Mouse (Mus musculus) bone marrow macrophage, adult 2 months (primary cell): ENCODE results near the gene Zdhhc20. TPM values are rescaled to one million over a fixed set of nuclear protein-coding genes. Genes with fewer than 3 reads are reported as not detected.

Experiments used
- H3K27ac ChIP-seq: 2 replicates; pipeline ENCODE4 v1.5.1; 2012; ENCODE audit warnings: low read depth, low read length; ENCODE audit not compliant: insufficient read depth
- H3K4me1 ChIP-seq: 2 replicates; pipeline ENCODE4 v1.6.1; 2012; ENCODE audit warnings: low read length; ENCODE audit not compliant: control insufficient read depth, insufficient read depth
- H3K4me3 ChIP-seq: 2 replicates; pipeline ENCODE4 v1.5.1; 2012; ENCODE audit warnings: mild to moderate bottlenecking, low read length, moderate library complexity; ENCODE audit not compliant: insufficient read depth
- CTCF ChIP-seq: IDR thresholded peaks from 2 replicates; pipeline ENCODE4 v1.5.1; 2012; ENCODE audit warnings: low read depth, mild to moderate bottlenecking, low read length, moderate library complexity
- POLR2A ChIP-seq: IDR thresholded peaks from 2 replicates; pipeline ENCODE4 v1.6.1; 2012; ENCODE audit warnings: mild to moderate bottlenecking, low read depth, low read length, borderline replicate concordance
- polyA plus RNA-seq: library from polyadenylated mRNA; stranded (reverse); fragments of >200 nt; gene quantifications from 2 replicates; pipeline ENCODE4 v1.2.4, GENCODE M21; 2012; ENCODE audit not compliant: missing spikeins, insufficient read depth, insufficient read length

Gene Zdhhc20
- polyA plus RNA-seq, 1 experiment: 58.7 TPM

DNA sequence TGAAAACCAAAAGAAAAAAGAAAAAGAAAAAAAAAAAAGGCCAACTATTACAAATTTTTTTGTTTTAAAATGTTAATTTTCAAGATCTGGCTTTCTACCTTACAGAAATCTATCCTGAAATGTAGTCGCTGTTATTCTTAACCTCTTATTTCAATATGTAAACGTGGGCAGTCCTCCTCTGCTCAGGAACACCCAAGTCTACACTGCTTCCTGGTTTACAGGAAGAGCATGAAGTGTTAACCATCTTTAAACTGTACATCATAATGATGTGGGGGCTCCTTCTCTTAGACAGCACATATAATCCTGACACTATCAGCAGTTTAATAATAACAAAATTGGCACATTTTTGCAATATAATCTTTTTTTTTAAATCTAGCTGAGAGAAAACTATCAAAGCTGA lies 4.0 kb downstream of the Zdhhc20 start:
- TF ChIP-seq CTCF: no peak
- no peak for TF ChIP-seq POLR2A
- H3K4me1 ChIP-seq: peaks cover 28% of the 10 kb centered on the region

DNA sequence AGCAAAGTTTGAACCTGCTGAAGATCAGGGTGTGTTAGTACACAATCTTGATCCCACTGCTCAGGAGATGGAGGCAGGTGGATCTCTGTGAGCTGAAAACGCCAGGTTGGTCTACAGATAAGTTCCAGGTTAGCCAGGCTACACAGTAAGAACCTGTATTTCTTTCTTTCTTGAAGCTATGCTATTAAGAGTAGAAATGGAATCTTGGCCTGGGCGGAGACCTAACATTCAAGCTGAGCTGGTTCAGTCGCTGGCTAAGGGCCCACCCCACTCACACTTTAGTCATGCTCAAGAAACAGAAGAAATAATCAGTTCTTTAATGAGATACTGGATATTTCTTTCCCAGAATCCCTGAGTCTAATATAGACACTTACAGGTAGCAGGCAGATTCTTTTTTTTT lies 6.7 kb downstream of the Zdhhc20 start:
- H3K4me1 ChIP-seq: peaks cover 26% of the 10 kb centered on the region
- H3K4me3 ChIP-seq: no peak overlapping the region

More for the DNA sequence above, 4.0 kb downstream of the Zdhhc20 start:
- H3K27ac ChIP-seq: no peak overlapping the region
- no peak overlapping the region for H3K4me3 ChIP-seq

DNA sequence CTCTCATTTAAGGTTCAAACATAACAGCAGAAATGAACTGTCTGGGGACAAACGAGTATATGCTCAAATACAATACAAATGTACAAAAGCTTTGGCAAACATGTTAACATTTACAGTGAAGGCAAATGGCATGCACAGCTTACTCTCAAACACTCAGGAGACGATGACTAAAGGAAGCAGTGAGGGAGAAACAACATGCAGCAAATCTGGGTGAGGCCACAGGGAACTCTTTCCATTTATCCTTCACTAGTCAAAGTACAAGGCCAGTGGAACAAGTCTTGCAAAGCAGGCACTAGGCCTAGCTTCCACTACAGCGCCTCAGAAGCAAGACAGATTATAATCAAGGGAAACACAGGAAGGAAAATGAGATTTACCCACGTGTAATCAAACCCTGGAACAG lies 7.4 kb downstream of the Zdhhc20 start:
- no peak overlapping the region for H3K4me3 ChIP-seq
- peaks cover 21% of the 10 kb centered on the region for H3K4me1 ChIP-seq
- H3K27ac ChIP-seq: no peak overlapping the region
- TF ChIP-seq POLR2A: no peak
- TF ChIP-seq CTCF: no peak

More for the DNA sequence above, 6.7 kb downstream of the Zdhhc20 start:
- no peak for TF ChIP-seq CTCF
- TF ChIP-seq POLR2A: no peak
- H3K27ac ChIP-seq: no peak overlapping the region

DNA sequence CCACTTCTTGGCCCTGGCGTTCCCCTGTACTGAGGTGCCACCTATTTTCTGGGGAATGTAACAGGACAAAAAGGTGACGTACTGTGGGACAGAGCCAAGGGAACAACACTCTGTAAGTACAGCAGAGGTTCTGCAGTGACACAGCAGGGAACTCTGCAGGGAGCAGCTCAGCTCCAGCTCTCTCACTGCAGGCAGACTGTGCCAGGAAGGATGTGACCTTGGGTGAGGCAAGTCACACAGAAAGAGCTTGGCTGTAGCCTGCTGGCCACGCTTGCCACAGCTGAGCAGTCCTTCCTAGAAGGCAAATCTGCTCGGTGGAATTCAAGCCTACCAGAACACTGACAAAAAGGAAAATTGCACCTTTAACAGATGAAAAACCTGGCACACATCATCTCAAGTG lies 8.3 kb downstream of the Zdhhc20 start:
- TF ChIP-seq POLR2A: no peak
- no peak for TF ChIP-seq CTCF
- Histone ChIP-seq H3K27ac (no peak overlapping the region), H3K4me3 (no peak overlapping the region), H3K4me1 (peaks cover 21% of the 10 kb centered on the region)

DNA sequence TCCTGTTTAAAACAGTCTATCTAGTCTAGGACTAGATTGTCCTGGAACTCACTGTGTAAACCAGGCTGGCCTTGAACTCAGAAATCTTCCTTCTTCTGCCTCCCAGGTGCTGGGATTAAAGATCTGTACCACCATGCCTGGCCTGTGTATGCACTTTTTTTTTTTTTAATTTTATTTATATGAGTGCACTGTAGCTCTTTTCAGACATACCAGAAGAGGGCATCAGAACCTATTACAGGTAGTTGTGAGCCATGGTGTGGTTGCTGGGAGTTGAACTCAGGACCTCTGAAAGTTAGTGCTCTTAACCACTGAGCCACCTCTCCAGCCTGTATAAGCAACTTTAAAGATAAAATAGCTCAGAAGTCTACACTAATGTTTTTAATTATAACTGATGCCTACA lies 9.0 kb downstream of the Zdhhc20 start:
- no peak overlapping the region for H3K4me3 ChIP-seq
- no peak for TF ChIP-seq POLR2A
- no peak for TF ChIP-seq CTCF
- H3K27ac ChIP-seq: no peak overlapping the region
- H3K4me1 ChIP-seq: peaks cover 18% of the 10 kb centered on the region

DNA sequence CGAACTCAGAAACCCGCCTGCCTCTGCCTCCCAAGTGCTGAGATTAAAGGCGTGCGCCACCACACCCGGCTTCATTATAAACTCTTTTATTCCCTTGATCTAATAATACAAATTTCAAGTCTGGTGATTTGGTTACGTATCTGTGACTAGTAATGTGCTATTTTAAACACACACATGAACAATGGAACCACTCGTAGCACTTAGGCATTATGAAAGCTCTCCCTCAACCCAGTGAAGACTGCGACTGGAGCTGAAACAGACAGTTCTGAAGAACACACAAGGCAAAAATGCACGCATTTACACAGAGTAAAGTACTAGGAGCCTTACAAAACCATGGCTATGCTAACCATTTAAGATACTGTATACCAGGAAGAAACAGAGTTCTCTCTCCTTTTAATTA lies 12.2 kb downstream of the Zdhhc20 start:
- Histone ChIP-seq H3K4me1 (peaks cover 17% of the 10 kb centered on the region), H3K4me3 (no peak overlapping the region), H3K27ac (no peak overlapping the region)
- TF ChIP-seq POLR2A (no peak), CTCF (no peak)

DNA sequence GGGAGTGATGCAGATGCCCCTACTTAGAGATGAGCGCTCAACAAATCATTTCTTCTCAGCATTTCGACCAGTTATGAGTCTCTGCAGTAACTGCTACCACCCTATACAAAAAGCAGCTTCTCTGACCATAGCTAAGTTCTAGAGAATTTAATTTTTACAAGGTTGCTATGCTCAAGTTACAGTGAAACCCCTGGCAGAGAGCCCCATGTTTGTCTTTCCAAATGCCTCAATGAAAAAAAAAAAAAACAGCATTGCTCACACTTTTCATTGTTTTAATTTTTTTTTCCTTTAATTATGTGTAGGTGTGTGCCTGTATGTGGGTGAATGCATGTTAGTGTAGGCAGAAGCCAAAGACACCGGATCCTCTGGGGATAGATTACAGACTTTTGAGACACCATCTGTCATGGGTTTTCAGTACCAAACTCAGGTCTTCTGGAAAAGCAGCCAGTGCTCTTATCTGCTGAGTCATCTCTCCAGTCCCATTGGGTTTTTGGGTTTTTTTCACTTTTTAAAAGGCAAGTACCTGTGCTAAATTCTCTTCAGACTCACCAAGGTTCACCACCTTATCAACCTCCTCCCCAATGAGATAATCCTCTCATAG lies 23.3 kb downstream of the Zdhhc20 start:
- Histone ChIP-seq H3K4me3 (no peak overlapping the region), H3K4me1 (peaks cover 48% of the 10 kb centered on the region), H3K27ac (no peak overlapping the region)
- no peak for TF ChIP-seq CTCF

DNA sequence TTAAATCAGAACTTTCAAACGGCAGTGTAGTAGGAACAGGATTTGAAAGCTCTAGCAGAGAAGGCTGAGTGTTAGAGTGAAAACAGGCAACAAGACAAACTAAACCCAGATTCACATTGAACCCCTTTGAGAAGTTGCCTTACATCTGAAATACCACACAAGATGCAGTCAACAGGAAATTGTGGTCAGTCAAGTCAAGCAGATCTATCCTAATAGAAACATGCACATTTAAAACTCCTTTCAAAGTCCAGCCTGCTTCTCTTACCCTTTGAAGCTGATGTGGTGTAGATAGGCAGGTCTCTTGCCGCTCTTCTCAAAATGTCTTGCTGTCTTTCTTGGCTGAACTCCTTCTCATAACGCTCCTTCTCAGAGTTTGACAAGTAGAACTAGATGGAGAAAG lies 24.8 kb downstream of the Zdhhc20 start:
- TF ChIP-seq POLR2A: no peak
- no peak for TF ChIP-seq CTCF
- peaks cover 51% of the 10 kb centered on the region for H3K4me1 ChIP-seq

DNA sequence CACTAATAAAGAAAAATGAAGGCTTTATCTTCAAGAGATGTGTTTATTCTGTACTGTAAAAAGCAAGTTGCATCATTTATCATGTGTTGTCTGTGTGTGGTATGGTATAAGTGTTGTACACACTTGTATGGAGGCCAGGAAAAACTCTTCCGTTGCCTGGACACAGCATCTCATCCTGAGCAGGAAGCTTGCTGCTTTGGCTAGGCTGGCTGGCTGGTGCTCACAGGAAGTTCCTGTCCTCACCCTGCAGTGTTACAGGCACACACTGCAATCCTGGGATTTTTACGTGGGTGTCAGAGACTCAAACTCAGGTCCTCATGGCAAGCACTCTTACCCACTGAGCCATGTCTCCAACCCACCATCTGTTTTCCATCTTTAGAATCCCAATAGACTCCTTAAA lies 26.9 kb downstream of the Zdhhc20 start:
- no peak overlapping the region for H3K4me3 ChIP-seq
- H3K4me1 ChIP-seq: peaks cover 52% of the 10 kb centered on the region
- no peak for TF ChIP-seq POLR2A
- no peak for TF ChIP-seq CTCF
- no peak overlapping the region for H3K27ac ChIP-seq

More for the DNA sequence above, 24.8 kb downstream of the Zdhhc20 start:
- no peak overlapping the region for H3K27ac ChIP-seq
- no peak overlapping the region for H3K4me3 ChIP-seq

DNA sequence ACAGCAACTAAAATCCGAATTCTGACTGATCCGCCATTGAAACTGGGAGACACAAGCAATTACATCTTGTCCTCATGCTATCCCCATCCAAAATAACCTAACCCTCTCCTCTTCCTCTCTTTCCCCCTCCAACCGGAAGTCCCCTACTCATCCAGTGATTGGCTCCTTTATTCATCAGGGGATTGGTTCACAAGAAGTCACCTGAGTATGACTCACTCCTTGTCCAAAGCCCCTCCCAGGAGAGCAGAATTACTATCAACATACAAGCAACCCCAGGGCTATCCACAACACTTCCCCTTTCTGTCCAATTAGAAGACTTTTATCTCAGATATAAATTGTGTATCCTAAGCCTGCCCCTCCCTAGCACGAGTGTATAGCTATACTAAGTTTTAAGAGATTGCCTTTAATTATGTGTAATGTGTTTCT lies 28.1 kb downstream of the Zdhhc20 start:
- TF ChIP-seq CTCF (no peak), POLR2A (no peak)
- Histone ChIP-seq H3K4me1 (peaks cover 48% of the 10 kb centered on the region), H3K27ac (peak overlapping the region; percentile 42), H3K4me3 (no peak overlapping the region)

DNA sequence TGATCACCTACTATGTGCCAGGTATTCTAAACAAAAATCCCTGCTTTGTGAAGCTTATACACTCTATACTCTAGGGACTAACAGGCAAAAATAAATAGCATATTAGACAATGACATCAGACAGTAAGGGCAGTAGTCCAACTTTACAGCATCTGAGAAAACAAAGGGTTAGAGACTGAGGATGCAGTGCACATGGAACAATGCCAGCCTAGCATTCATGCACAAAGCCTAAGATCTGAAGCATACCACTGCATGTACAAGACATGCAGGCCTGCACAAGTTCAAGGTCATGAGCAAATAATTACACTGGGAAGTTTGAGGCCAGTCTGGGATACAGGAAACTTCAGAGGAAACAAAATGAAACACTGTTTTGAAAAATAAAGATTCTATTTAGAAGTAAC lies 30.6 kb downstream of the Zdhhc20 start:
- H3K27ac ChIP-seq: no peak overlapping the region
- no peak overlapping the region for H3K4me3 ChIP-seq
- TF ChIP-seq CTCF (no peak), POLR2A (no peak)
- H3K4me1 ChIP-seq: peaks cover 33% of the 10 kb centered on the region
